Mouse (Mus musculus) C2C12 (cell line): Measurements from ENCODE around the gene Tmem158.
A peak's percentile ranks its signal among the peaks of the same experiment; 100 is the strongest.

Experiments
- CTCF ChIP-seq: IDR thresholded peaks from one replicate; pipeline ENCODE4 v1.5.1; 2011; ENCODE audit not compliant: control insufficient read depth, insufficient read depth, insufficient read length
- MYOD1 ChIP-seq: IDR thresholded peaks from one replicate; pipeline ENCODE4 v1.6.1; 2011; ENCODE audit warnings: low read depth; ENCODE audit not compliant: control insufficient read depth, insufficient read length
- USF1 ChIP-seq: IDR thresholded peaks from one replicate; pipeline ENCODE4 v1.6.1; 2011; ENCODE audit warnings: low read depth, mild to moderate bottlenecking, control low read depth, moderate library complexity

- TF ChIP-seq CTCF, result no peak
- TF ChIP-seq MYOD1, result peak; percentile 47
- TF ChIP-seq USF1, result no peak
These were observed 25.1 kb upstream of the Tmem158 start for GRCm38 (mm10) chr9:123285623-123286022.
